Mouse (Mus musculus): ENCODE measurements around the gene Sytl2. TPM values are rescaled to one million over a fixed set of nuclear protein-coding genes. Genes with fewer than 3 reads are reported as not detected.

Sytl2 gene
- polyA plus RNA-seq, 1 experiment from 2014 or later, result 0.95 TPM

DNA sequence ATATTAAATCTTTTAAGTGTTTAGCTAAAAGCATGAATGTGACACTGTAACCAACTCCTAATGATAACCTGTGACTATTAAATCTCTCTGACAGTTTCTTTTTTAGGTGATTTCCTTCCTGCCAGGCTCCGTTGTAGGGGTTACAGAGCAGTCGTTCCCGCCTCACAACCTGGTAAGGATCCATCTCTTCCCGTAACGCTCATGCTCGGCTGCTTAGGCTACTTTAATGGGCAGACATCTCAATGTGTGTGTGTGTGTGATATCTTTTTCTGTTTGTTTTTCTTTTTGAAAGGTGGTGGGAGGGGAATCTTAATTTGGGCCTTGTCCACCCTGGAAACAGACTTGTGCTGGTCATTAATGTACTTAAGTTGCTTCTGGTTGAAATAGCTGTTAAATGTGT lies 142.2 kb downstream of the Sytl2 start:
- ATAC-seq, result no peak
- peaks cover 6% of the 10 kb centered on the region; the same call in 1 of the 2 replicates for H3K4me1 ChIP-seq
- WGBS (ENCODE audit: insufficient replicate concordance), result under 1% methylated on average over 6 of the region's 6 CpGs
- peak overlapping the region; percentile 95 for H3K27ac ChIP-seq
- H3K27me3 ChIP-seq (replicated peaks), result no peaks in the 10 kb centered on the region
- H3K4me2 ChIP-seq, result peak overlapping the region; percentile 87
- no peaks in the 10 kb centered on the region for H3K9me3 ChIP-seq (replicated peaks)
- H3K9ac ChIP-seq, result peak overlapping the region; percentile 99
- H3K36me3 ChIP-seq, result peaks cover 23% of the 10 kb centered on the region
- peak overlapping the region; percentile 98 for H3K4me3 ChIP-seq

GRCm38 (mm10) chr7:90456149-90456844 lies 154.2 kb downstream of the Sytl2 start:
- no peak for ATAC-seq
- no peaks in the 10 kb centered on the region; the same call in 1 of the 2 replicates for H3K27me3 ChIP-seq (replicated peaks)
- peak overlapping the region; percentile 75 for H3K9ac ChIP-seq
- H3K27ac ChIP-seq, result peak overlapping the region; percentile 87
- peak overlapping the region; percentile 80 for H3K4me2 ChIP-seq
- H3K4me1 ChIP-seq, result peaks cover 31% of the 10 kb centered on the region
- H3K9me3 ChIP-seq (replicated peaks), result no peaks in the 10 kb centered on the region
- H3K36me3 ChIP-seq, result peaks cover 30% of the 10 kb centered on the region
- H3K4me3 ChIP-seq, result peak overlapping the region; percentile 78
- WGBS (ENCODE audit: insufficient replicate concordance), result 25% methylated on average over 7 of the region's 7 CpGs

- peak; percentile 92 for ATAC-seq
- under 1% methylated on average over 41 of the region's 41 CpGs for WGBS (ENCODE audit: insufficient replicate concordance)
- H3K4me1 ChIP-seq, result peaks cover 33% of the 10 kb centered on the region
Measured at GRCm38 (mm10) chr7:90456845-90457468, 154.9 kb downstream of the Sytl2 start, which contains the start of gene Tmem126a. TSS of gene Tmem126a (minus strand) at chr7:90457229.

GRCm38 (mm10) chr7:90457517-90457916 lies 155.5 kb downstream of the Sytl2 start:
- peaks cover 33% of the 10 kb centered on the region for H3K4me1 ChIP-seq
- peak overlapping the region; percentile 87 for H3K27ac ChIP-seq
- 8% methylated on average over 10 of the region's 10 CpGs for WGBS (ENCODE audit: insufficient replicate concordance)
- H3K36me3 ChIP-seq, result peaks cover 18% of the 10 kb centered on the region
- H3K9me3 ChIP-seq (replicated peaks), result no peaks in the 10 kb centered on the region
- peak overlapping the region; percentile 78 for H3K4me3 ChIP-seq
- peak overlapping the region; percentile 75 for H3K9ac ChIP-seq
- H3K4me2 ChIP-seq, result peak overlapping the region; percentile 80
- peak; percentile 24 for ATAC-seq
- H3K27me3 ChIP-seq (replicated peaks), result no peaks in the 10 kb centered on the region; the same call in 1 of the 2 replicates

More at GRCm38 (mm10) chr7:90456845-90457468, 154.9 kb downstream of the Sytl2 start, which contains the start of gene Tmem126a:
- no peaks in the 10 kb centered on the region; the same call in 1 of the 2 replicates for H3K27me3 ChIP-seq (replicated peaks)
- H3K27ac ChIP-seq, result peak within 1 kb of the TSS; percentile 87
- peak within 1 kb of the TSS; percentile 78 for H3K4me3 ChIP-seq
- H3K9ac ChIP-seq, result peak within 1 kb of the TSS; percentile 75
- H3K9me3 ChIP-seq (replicated peaks), result no peaks in the 10 kb centered on the region
- H3K36me3 ChIP-seq, result peaks cover 23% of the 10 kb centered on the region
- H3K4me2 ChIP-seq, result peak within 1 kb of the TSS; percentile 80

Other genes starting within 250 kb of the Sytl2 start
- 71.1 and 73.2 TPM in 2 replicates for gene Picalm, start 172.0 kb upstream of the Sytl2 start, polyA plus RNA-seq (2016; fragmentation: Nextera tagmentation; extraction: Ambion mirVana)
- gene Ccdc83, start 36.5 kb upstream of the Sytl2 start, polyA plus RNA-seq (2016; fragmentation: Nextera tagmentation; extraction: Ambion mirVana), result not detected in 2 replicates
- 0.26 and 0.41 TPM in 2 replicates for gene Ccdc89, start 124.3 kb downstream of the Sytl2 start, polyA plus RNA-seq (2016; fragmentation: Nextera tagmentation; extraction: Ambion mirVana)
- 33.5 and 34.6 TPM in 2 replicates for gene Crebzf, start 140.5 kb downstream of the Sytl2 start, polyA plus RNA-seq (2016; fragmentation: Nextera tagmentation; extraction: Ambion mirVana)
- 60.2 and 66.9 TPM in 2 replicates for gene Tmem126a, start 155.0 kb downstream of the Sytl2 start, polyA plus RNA-seq (2016; fragmentation: Nextera tagmentation; extraction: Ambion mirVana)
- 14.0 and 15.7 TPM in 2 replicates for gene Tmem126b, start 173.7 kb downstream of the Sytl2 start, polyA plus RNA-seq (2016; fragmentation: Nextera tagmentation; extraction: Ambion mirVana)
- 0.71 and 1.1 TPM in 2 replicates for gene Dlg2, start 174.4 kb downstream of the Sytl2 start, polyA plus RNA-seq (2016; fragmentation: Nextera tagmentation; extraction: Ambion mirVana)

All from liver, embryonic 12.5 days (tissue).